Mouse (Mus musculus) thymus, postnatal 25 days (tissue): ENCODE results near the gene Ikzf5.
"Not testable (repeated sequence)": the region's sequence is repeated elsewhere in the genome, so short reads cannot be mapped to it uniquely, and the experiment has no call there.

Experiments
- DNase-seq: peaks from one replicate; pipeline ENCODE4 v3.0.0; 2022

Ikzf5 gene

DNA sequence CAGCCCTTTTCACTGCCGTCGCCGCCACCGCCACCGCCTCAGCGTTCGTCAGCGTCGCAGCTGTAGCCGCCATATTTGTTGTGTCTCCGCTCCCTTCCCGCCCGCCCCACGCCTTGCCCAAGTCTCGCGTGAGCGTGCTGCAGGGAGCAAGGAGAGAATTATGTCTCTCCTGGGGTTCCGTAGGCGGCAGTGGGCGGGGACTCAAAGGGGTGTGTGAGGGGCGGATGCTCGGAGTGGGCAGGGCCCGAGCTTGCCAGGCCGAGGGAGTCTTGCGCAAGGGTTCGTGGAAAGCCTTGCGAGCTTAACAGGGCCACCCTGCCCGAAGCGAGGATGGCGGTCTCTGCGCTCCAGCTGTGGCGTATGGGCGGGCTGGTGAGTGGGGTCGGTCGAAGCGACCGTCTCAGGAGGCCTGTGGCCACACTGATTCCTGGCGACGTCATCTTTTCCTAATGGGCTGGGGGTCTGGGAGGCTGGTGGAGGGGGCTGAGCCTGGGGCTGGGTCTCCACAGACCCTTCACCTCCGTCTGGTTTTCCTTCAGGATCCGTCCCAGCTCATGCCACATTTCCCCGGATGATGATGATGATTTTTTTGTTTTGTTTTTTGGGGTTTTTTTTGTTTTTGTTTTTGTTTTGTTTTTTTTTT is at the start of gene Ikzf5, which contains the start of gene Acadsb:
Gene Ikzf5, minus strand, starts transcription at position 106 of the 643 bp plus-strand sequence.
Gene Acadsb, plus strand, starts transcription at position 186 of the 643 bp plus-strand sequence.
- DNase-seq, result peak; percentile 99

DNA sequence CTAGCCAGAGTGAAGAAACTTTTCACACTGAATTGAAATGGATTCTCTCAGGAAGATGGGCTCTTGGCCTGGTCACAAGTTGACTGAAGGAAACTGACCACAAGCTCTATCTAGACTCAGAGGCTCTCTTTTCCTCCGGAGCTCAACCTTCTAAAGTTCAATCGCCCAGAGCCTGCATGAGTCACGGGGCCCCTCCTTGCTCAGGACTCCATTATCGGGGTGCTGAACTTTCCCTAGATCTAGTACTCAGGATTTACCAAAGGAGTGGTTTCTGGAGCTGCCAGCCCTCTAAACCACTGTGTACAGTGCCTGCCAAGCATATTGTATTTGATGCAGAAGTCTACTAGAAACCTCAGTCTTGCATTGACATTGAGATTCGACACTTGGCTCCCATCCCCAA is 46.4 kb upstream of the Ikzf5 start:
- no peak for DNase-seq

DNA sequence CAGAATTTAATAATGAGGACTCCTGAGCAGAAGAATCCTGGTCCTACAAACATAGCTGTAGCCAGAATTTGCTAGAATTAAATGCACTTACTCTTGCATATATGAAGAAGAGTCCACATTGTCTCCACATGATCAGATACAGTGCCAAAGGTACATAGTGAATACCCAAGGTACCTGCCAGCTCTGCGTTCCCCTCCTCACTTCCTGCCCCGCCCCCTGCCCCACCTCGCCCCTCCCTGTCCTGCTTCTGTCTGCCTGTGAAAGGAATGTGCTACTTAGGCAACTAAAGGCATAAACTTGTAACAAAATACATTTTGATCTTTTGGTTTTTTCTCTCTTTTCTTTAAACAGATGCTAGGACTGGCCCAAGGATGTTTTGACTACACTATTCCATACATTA is 26.7 kb upstream of the Ikzf5 start:
- DNase-seq, result no peak

DNA sequence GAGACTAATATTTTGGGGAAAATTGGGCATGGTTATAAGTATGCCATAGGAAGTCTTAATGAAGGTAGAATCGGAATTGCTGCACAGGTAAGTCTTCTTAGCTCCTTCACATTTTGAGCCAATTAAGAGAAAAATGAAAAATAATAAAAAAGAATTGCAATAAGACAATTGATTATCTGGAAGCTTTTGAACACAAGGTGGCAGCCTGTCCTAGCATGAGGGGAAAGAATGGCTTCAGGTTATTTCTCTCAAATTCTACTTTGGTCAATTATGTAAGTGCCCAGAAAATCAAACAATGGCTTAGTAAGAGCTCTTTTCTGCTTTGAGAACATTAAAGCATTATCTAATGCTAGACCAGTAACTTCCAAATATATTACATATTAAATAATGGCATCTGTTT is 24.0 kb upstream of the Ikzf5 start:
- DNase-seq, result no peak

DNA sequence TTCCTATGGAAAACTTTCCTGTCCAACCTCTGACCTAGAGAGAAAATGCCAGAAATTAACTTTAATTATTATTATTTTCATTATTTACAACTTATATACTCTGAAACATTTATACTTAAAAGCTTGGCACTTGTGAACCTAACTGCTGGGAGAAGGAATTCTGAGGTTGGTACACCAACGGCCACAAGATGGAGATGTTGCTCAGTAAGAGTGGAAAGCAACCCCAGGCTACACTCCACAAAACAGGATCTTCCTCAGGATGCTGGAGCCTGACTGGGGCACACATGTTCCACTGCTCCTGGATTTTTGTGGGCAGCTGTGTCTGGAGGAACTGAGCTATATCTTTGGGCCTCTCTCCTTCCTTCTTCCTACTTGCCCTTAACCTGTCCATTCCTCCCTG is 21.9 kb upstream of the Ikzf5 start:
- DNase-seq, result no peak

DNA sequence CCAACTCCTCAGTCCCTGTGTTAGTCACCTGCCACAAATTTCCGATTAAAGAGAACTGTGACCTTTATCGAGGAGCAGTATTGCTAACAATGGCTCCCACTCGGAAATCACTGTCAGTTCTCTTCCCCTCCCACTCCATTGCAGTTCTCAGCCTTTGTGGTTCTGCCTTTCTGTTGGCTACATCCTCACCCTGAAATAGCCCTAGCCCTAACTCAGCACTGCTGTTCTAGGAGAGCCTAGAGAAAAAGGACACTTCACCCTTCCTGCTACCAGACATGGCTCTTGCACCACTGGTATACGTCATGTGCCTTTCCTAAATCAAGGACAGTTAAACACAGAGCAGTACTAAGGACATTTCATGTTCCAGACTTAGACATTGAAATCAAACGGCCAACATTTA is 17.0 kb upstream of the Ikzf5 start:
- no peak for DNase-seq

DNA sequence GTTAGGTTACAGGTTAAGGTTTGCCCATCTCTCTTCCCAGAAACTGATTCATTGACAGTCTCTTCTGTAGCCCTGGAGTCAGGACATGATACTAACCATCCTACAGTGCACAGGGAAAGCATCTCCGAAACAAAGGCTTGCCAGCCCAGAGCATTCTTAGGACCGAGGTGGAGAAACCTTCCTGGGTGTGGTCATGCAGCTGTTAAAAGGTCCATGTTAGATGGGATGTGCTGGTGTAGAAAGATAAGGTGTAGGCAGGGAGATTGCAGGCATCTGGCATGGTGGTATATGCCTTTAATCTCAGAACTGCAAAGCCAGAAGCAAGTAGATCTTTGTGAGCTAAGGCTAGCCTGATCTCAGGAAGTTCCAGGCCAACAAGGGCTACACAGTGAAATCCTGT is 14.6 kb upstream of the Ikzf5 start:
- DNase-seq, result no peak

DNA sequence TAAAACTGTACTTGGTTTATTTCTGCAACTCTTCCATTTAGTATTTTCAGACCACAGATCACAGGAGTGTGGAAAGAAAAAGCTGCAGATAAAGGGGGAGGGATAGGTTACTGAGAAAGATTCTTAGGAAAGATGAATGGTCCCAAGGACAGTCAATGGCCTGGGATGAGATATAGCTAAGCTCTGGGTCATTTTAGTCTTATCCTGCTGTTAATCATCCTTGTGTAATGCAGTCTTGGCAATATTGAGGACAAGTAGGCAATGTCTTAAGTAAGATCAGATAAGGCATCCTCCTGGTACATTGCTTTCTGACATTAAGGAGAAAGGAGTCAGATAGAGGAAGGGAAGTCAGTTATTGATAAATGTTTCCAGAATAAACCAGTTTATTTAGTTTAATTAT is 7.3 kb upstream of the Ikzf5 start:
- no peak for DNase-seq

DNA sequence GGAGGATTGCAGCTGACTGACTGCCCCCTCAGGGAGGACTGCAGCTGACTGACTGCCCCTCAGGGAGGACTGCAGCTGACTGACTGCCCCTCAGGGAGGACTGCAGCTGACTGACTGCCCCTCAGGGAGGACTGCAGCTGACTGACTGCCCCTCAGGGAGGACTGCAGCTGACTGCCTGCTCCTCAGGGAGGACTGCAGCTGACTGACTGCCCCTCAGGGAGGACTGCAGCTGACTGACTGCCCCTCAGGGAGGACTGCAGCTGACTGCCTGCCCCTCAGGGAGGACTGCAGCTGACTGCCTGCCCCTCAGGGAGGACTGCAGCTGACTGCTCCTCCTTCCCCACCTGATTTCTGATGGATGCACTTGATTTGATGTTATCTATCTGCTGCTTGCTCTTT is 6.4 kb upstream of the Ikzf5 start:
- DNase-seq, result not testable (repeated sequence)

DNA sequence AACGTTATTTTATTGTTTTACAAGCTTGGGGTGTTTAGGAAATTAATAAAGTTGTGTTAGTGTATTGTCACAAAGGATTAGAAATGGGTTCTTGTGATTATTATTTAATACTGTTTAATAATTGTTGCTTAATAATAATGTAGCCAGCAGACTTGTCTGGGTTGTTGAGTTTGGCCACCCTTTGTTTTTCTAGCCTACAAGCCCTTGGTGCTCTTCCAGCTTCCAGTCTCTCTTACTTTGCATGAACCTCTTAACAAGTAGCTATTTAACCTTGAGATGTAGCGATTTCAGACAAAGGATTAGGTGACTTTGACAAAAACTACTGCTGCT is 1.6 kb upstream of the Ikzf5 start:
- DNase-seq, result no peak

DNA sequence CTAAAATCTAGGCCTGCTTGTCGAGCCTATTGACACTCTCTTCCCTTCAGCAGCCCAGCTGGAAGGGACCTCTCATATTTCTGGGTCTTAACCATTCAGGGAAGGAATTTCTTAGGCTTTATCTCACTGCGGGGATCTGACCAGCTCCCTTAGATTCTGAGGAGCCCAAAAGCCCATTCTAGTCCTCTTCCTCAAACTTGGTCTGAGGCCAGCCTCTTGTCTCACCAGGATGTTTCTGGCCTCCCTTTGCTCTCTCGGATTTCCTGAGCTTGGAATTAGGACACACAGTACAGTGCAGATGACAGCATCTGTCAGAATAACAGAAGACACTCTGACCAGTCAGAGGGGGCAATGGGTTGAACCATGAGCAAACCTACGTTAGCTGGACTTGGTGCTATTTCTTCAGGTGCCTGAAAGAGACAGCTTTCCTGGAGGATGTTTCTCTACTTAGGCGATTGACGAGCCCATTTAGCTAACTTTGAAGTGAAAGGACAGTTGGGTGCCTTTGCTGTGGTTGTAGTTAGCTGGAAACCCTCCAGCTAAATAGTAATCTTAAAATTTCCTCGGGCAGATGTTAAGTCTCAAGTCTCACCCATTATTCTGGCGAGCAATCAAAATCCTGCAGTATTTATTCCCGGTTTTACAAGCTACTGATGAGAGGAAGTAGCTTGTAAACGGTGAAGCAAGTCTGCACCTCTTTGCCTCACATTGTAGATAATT is 1.1 kb upstream of the Ikzf5 start:
- DNase-seq, result no peak

DNA sequence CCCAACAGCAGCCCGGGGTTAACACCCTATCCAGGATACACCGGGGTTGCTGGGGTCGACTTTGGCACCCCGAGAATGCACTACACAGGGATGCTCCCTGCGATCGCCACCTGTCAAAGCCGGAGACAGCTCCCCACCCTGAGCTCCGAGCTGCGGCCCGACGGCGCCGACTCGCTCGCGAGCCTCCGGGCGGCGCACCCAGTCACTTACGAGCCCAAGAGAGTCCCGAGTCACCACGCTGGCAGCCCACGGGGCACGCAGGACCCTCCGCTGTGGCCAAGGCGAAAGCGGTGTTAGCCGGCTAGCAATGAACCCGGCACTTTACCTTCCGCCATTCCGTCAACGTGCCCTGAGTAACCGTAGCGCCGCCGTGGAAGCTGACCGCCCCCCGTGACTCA is 334 bp downstream of the Ikzf5 start:
- no peak for DNase-seq

DNA sequence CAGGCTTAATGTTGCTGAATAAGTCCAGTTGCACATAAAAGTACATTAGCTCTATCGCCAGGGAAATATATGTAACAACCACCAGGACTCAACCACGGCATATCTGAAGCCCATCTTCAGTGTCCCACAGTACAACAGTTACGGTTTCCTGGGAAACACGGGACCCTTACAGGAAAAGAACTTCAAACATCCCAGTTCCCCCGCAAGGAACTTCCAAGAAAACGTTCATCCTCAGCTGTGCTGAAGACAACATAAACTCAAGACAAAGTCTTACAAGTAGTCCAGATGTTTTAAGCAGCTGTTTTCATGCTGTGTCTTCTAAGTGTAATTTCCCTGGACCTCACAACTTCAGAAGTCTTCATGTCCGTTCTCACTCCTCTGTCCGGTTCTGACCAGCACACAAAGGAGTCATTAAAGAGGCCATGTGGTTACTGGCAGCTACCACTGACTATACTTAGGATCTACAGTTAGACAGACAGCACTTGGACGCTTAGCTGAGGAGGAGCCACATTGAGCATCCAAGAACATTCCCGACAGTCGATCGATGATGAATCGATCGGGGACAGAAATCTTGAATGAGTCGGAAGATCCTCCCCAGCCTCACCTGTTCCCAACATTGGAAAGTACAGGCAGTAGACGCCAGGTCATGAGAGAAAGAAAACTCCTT is 867 bp downstream of the Ikzf5 start:
- DNase-seq, result no peak

DNA sequence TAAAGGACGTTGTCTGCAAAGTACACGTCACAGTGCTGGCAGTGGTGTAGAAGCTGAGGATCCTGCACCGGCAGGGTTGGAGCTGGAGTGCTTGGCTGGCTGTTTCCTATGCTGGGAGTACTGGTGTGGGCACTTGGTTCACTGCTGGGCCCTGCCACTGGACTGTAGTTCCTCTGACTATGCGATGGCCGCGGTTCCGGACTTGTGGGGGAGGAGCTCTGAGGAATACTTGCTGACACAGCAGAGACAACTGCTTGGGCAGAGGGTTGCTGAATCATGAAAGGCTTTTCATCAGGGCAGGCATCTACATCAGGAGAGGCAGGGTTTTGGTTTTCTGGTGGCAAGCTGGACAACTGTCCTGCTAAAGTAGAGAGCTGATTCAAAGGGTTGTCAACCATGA is 18.6 kb downstream of the Ikzf5 start:
- not testable (repeated sequence) for DNase-seq

DNA sequence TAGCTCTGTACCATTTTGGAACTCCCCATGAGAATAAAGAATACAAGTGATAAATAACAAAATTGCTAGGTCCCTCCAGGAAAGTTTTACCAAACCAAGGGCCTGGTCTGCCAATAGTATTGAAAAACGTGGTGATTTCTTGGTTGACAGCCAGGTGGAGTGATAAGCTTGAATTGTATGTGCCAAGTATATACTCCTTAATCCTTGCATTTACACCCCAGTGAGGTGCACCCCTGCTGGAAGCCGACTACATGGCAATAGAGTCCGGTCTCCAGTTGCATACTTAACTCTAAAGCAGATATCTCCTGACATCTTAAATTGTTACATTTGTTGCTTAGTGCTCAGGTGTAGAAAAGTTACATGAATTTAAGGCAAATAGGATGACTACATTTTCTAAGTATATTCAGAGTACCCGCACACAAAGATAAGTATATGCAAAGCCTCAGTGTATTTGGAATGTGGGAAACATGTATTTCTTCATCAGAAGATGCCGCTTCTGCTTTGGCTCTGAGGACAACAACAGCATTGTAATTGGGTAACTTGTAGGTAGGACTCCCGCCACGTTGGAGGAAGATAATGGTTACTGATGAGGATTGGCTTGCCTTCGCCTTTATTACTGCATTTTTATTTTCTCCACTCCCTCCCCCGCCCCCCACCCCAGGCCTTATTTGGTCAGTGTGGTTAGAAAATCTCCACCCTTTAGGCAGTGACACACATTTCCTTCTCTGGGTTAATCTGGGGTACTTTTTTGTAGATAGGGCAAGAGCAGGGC is 38.3 kb downstream of the Ikzf5 start:
- DNase-seq, result no peak

DNA sequence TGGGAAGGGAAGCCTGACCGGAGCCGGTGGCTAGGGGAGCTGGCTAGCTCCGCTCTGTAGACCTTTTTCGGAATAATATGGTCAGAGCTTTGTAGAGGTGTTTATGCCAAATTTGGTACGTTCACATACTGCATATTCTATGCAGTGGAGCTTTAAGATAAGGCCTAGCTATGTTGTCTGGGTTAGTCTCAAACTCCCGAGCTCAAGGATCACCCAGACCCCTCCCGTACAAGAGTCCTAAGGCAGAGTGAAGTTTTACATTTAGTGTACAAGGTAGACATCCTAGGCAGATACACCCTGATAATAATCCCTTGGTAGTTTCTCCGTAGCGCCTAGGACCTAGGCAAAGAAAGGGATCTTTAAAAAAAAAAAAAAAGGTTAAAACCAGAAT is 38.9 kb downstream of the Ikzf5 start:
- DNase-seq, result no peak

DNA sequence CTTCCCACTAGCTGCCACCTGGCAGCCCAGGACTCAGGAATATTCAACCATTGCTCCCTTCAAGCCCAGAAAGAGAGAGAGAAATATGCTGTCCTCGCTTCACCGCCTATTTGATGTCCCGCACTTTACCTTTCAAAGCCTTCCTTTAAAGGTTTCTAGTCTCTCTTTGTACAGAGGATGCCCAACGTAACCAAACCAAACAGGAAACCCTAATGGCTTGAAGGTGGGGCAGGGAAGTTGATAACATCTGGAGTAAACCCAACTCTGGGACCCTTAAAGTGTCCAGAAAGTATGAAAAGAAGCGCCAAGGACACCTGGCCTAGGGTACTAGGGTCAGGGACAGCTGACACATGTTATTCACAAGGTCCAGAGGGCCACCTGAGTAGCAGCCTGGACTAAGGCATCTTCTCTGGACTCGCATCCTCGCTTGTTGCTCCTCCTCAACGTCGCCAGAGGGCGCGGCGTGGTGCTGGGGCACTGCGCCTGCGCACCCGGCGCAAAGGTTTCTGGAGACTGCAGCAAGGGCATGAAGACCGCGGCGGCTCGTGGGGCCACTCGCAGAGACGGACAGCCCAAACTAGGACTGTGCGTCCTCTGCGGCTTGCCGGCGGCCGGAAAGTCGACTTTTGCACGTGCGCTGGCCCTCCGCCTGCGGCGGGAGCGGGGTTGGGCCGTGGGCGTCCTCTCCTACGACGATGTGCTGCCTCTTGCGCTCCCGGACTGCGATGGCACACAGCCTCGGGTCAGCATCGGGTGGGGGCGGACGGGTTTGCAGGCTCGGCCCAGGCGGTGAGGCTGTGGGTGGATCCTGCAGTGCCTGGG is 39.5 kb downstream of the Ikzf5 start, which contains the start of gene Pstk:
Gene Pstk, plus strand, starts transcription at position 494 of the 822 bp plus-strand sequence.
- DNase-seq, result peak; percentile 87

DNA sequence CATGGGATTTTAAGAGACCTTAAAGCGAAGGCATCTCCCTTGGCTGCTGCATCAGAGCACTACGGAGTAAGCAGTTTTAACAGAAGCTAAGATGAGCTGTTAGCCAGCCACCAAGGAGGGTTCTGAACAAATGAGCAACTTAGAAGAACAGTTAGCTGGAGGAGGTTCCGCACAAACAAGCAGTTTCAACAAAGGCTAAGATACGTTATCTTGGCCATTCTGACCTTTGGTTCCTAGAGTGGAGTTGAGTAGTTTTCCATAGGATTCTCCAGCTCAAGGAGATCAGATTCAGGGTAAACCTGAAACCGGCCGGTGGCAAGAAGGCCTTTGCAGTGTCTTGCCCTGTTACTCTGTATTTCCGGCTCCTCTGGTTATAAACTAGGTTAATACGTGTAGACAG is 46.2 kb downstream of the Ikzf5 start:
- DNase-seq, result no peak

DNA sequence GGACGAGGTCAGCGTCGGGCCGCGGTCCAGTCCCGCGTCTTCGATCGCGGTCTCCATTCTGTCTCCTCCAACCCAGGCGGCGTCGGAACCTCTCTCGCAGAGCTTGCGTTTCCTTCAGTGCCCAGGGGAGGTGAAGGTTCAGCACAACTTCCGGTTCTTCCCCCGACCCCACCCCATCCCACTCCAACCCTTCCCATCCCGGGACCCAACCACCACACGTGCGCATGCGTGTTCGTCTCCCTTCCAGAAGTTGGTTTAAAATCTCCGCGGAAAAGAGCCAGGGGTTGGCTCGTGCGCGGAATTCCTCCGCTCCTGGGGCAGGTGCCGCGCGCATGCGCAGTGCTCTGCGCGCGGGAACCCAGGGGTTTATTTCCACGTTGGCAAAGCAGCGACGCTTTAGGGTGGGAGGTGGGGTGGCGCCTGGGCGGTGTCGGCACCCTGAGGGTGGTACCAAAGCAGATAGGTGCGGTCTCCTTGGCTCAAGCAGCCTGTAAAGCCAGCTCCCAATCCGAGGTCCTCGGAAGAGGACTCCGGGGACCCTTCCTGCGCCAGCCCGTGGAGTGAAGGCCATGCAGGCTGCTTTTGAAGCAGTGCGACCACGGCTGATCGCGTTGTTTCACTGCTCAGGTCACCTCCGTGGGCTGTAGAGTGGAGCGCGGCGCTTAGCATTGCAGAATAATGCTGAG is 47.6 kb downstream of the Ikzf5 start, which contains the start of gene 2310057M21Rik:
Gene 2310057M21Rik, minus strand, starts transcription at position 145 of the 686 bp plus-strand sequence.
- peak; percentile 90 for DNase-seq

DNA sequence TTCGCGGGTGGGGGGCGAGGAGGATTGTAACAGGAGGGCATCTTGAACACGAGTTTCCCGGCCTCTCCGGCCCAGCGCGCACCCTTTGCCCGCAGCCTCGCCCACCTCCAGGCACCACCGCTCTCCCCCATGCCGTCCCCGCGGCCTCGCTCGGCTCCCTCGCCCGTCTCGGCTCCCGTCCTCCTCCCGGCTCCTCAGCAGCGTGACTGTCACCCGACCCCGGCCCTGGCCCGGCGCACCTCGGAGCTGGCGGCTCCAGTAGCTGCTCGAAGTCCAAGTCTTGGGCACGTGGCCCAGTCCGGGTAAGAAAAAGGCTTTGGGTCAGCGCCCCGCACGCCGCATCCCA is 48.1 kb downstream of the Ikzf5 start:
- DNase-seq, result no peak

DNA sequence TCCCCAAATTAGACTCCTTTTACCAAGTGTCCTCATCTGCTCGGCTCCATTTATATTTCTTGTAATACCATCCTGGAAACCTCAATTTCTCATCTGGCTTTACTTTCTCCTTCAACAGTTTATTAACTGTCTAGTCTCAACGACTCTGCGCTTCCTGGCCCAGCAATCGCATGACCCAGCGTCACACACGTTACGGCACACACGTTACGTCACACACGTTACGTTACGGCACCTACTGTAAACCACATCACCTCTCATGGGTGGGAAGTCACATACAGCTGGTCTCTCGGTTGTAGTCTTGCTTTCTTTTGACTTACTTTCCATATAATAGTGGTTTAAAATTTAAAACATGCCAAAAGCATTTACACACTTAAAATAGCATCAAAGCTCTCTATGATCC is 54.2 kb downstream of the Ikzf5 start:
- no peak for DNase-seq
